Mouse (Mus musculus) gastrocnemius, postnatal 4 days (tissue): ENCODE measurements around the gene Ndufv3. TPM values are rescaled to one million over a fixed set of nuclear protein-coding genes. Genes with fewer than 3 reads are reported as not detected.
A peak's percentile ranks its signal among the peaks of the same experiment; 100 is the strongest.

Source experiments
- DNase-seq, 2 experiments: peaks; one replicate each; pipeline ENCODE4 v3.0.0; 2021 to 2022; ENCODE audit warnings: low spot score in 2 of 2, mixed read lengths in 2 of 2
- long read RNA-seq, 2 experiments: library from polyadenylated mRNA; stranded (forward); transcript quantifications; one replicate each; pipeline ENCODE4 v2.0.0; 2021
- total RNA-seq, 2 experiments: library from RNA; stranded (reverse); gene quantifications; 2 replicates each; pipeline ENCODE4 v1.2.3; 2021

Gene Ndufv3
- 100 to 1,000 TPM; 385 to 388 TPM for total RNA-seq
- long read RNA-seq, experiment 1, transcript Ndufv3-201 (4 exons, 1,582 nt), result minor isoform, 66 of 210 reads
- long read RNA-seq, experiment 1, transcript Ndufv3-202 (3 exons, 493 nt), result major isoform, 138 of 210 reads
- long read RNA-seq, experiment 1, partial matches to known transcripts, result 3 of 210 reads
- long read RNA-seq, experiment 1, other reads (novel, unspliced or antisense), result 3 of 210 reads
- long read RNA-seq, experiment 2, transcript Ndufv3-201 (4 exons, 1,582 nt), result minor isoform, 66 of 216 reads
- long read RNA-seq, experiment 2, transcript Ndufv3-202 (3 exons, 493 nt), result major isoform, 145 of 216 reads
- long read RNA-seq, experiment 2, partial matches to known transcripts, result 1 of 216 reads
- long read RNA-seq, experiment 2, other reads (novel, unspliced or antisense), result 4 of 216 reads

DNA sequence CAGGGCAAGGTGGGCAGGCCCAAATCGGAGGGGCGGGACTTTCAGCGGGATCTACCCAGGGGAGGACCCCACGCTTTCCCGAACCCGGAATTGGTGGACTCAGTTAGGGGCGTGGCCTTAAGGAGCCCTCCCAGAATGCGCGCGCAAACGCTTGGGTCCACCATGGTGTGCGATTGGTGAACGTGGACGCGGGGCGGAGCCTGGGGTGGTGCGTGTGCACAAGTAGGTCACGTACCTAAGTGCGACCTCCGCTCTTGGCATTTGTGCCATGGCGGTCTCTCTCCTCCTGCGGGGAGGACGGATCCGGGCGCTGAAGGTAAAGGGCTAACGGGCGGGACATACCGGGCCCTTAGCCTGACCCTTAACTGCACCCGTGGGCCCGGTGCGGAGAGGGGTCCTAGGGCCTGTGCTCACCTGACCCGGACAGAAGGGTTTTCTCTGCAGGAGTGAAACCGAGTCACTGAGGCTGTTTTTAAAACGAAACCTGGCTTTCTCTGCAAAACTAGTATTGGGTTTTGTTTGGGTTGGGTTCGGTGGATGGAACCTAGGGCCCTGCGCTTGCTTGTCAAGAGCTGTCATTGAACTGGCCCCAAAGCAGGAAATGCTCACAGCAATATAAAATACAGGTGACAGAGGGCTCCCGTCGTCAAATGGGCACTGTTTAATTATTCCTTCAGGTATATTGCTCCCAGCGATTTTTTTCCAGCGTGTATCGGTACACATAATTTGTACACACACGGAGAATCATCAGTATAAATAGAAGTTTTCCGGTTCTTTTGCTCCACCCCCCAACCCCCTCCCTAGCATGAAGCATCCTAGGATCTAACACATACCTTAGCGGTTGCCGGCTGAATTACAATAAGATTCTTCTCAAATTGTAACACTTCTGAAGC, at the start of gene Ndufv3, which contains the start of gene Wdr4:
Gene Ndufv3, plus strand, starts transcription at position 170 of the 893 bp plus-strand sequence.
Gene Wdr4, minus strand, starts transcription at position 35 of the 893 bp plus-strand sequence.
- DNase-seq, result peak; percentile 95 to 99

GRCm38 (mm10) chr17:31470766-31471418, 49.0 kb upstream of the Ndufv3 start:
- DNase-seq, result no peak

DNA sequence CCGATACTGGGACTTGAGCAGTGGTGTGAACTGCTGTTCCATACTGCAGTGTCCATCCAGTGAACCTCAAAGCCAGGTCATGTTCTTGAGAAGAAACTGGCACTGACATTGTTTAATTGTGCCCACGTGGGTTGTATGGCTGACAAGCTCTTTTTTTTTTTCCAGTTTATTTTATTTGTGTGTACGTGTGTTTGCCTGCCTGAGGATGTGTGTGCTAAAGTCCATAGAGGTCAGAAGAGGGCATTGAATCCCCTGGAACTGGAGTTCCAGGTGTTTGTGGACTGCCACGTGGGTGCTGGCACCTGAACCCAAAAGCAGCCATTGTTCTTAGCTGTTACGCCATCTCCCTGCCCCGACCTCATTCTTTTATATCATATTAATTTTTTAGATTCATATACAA, 45.5 kb upstream of the Ndufv3 start:
- DNase-seq, result no peak

- DNase-seq, result no peak
These were observed 41.3 kb upstream of the Ndufv3 start for GRCm38 (mm10) chr17:31478606-31479005.

GRCm38 (mm10) chr17:31479108-31479844, 40.6 kb upstream of the Ndufv3 start:
- DNase-seq, result no peak

- no peak for DNase-seq
These were observed 33.2 kb upstream of the Ndufv3 start for GRCm38 (mm10) chr17:31486616-31487198.

DNA sequence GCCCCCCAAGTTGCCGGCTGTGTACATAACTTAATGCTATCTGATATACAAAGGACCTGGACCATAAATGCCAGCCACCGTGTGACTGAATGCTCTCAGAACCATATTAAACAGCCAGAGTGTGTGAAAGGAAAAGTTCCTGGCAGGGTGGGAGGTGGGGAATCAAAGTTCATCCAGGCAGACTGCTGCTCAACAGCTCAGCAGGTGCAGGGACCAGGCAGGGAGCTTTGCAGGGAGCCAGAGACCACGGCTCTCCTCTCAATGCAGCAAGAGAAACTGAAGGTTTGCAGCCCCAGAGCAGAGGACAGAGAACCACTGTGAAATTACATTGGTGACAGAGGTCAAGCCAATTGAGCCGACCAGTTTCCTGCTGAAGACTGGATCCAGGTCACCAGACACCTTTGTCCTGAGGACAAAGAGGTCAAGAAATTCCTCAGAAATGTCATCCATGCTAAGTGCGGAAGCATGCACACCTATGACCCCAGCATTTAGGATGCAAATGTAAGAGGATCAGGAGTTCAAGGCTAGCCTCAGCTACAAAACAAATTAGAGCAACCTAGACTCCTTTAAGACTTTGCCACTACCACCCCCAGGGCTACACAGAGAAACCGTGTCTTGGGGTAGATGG, 32.4 kb upstream of the Ndufv3 start:
- DNase-seq, result no peak

- DNase-seq, result no peak
These were observed 28.6 kb upstream of the Ndufv3 start for GRCm38 (mm10) chr17:31491355-31491754.

DNA sequence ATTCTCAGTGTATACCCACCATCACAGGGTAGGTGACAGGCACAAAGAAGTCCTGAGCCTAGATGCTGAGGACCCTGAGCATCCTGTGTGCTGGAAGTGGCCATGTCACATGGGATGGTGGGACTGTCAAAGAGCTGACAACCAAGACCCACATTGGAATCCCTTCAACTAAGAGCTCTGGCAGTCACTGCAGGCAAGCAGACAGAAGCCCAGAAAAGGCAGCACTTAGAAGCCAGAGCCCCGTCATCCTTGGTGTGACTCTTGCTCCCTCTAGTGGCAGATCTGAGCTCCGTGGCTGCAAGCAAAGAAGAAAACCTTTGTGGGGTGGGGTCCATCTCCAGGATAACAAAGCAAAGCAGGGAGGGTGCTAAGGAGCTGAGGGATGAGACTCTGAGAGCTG, 27.5 kb upstream of the Ndufv3 start:
- peak; percentile 33 to 79 for DNase-seq

- no peak for DNase-seq
These were observed 24.9 kb upstream of the Ndufv3 start for GRCm38 (mm10) chr17:31494989-31495388.

GRCm38 (mm10) chr17:31497726-31498125, 22.2 kb upstream of the Ndufv3 start:
- no peak for DNase-seq

DNA sequence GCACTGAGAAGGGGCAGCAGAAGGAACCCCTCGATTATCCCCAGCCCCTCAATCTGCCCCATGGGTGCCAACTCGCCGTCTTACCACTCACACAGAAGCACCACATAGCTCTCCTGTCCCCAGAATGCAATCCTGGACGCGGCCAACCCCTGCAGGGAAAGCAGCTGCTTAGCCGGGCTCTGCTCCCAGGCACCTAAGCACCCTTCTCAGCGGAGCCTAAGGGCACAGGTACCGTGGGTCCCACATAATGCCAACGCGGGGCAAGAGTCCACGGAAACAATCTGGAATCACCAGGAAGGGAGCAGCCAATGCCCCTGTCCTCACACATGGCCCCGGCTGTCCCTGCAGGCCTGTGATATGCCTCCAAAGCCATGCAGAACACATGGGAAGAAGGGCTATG, 20.2 kb upstream of the Ndufv3 start:
- no peak for DNase-seq

- DNase-seq, result no peak
These were observed 19.5 kb upstream of the Ndufv3 start for GRCm38 (mm10) chr17:31500416-31500815.

DNA sequence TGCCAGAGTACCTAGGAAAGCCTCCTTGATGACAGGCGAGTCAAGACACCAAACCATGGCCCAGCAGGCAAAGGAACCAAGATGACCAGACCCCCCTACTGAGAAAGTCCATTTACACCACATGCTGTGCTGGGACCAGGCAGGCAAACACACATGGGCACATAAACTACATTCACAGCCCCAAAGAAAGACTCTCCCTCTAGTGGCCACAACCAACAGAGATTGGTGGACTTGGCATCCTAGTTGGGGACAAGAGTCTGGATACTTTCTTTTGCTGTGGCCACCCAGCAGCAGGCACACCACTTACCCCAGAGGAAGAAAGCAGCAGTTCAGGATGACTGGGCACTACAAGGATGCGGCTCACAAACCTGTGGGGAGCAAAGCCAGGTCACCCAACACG, 19.0 kb upstream of the Ndufv3 start:
- no peak for DNase-seq

GRCm38 (mm10) chr17:31502261-31502927, 17.5 kb upstream of the Ndufv3 start:
- DNase-seq, result no peak

- DNase-seq, result no peak
These were observed 16.6 kb upstream of the Ndufv3 start for GRCm38 (mm10) chr17:31503337-31503736.

GRCm38 (mm10) chr17:31503936-31504335, 16.0 kb upstream of the Ndufv3 start:
- no peak for DNase-seq

GRCm38 (mm10) chr17:31505013-31505412, 14.9 kb upstream of the Ndufv3 start:
- no peak for DNase-seq

DNA sequence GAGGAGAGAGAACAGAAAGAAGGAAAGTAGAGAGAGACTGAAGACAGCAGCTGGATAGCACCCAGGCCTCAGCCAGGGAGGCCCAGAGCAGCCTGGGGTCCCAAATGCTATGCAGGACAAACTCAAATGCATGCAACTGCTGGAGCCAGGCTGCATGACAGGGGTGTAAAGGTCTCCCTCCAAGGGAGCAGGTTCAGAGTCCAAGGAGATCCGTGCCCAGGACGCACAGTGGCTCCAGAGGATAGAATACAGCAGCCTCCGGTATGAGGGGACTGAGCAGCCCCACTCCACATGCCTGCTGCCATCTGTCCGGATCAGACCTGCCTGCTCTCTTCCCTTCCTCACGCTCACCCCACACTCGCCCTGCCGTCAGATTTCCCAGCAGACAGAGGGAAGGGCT, 13.6 kb upstream of the Ndufv3 start:
- DNase-seq, result no peak
